Mouse (Mus musculus): Measurements from ENCODE around the gene Cnot9.
"Not testable (repeated sequence)": the region's sequence is repeated elsewhere in the genome, so short reads cannot be mapped to it uniquely, and the experiment has no call there.

Gene Cnot9

GRCm38 (mm10) chr1:74505721-74506464 is at the start of gene Cnot9:
Cnot9 (plus strand) TSS chr1:74506058.
- peak; percentile 99 for DNase-seq (ENCODE audit: low read depth, low spot score)

DNA sequence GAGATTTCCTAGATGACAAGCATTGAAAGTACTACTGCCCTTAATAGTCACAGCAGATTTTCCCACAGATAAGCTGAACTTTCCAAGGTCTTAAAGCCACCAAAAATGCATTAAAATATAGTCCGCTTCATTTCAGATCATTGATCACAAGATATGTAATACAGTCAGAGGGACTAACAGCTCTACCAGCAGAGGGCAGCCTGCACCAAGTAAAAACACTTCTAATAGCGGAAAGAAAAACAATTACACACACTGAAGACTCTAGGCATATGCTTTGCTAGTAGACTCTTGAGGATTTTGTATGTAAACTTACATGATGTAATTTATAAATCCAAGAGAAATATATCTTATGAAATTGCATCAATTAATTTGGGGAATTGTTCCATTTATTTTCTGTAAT is 45.6 kb upstream of the Cnot9 start:
- peak; percentile 72 for DNase-seq (ENCODE audit: low read depth, low spot score)

DNA sequence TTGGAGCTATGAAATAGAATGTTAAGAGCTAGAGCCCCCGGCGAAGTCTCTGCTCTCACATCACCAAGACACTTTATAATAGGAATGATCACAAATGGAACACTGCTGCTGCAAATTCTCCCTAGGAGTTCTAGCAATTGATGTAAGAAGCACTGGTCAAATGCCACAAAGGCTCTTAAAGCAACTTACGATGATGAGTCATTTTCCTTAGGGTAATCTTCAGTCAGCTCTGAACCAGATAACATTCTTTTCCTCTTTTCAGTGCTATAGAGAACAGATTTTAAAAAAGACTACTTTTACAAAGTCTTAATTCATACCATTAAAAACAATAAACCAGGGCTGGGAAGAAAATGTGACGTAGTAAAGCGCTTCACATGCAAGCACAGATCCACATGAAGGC is 20.1 kb upstream of the Cnot9 start:
- DNase-seq (ENCODE audit: low read depth, low spot score): no peak

- DNase-seq (ENCODE audit: low read depth, low spot score): no peak
Measured at GRCm38 (mm10) chr1:74501106-74501505, 4.8 kb upstream of the Cnot9 start.

DNA sequence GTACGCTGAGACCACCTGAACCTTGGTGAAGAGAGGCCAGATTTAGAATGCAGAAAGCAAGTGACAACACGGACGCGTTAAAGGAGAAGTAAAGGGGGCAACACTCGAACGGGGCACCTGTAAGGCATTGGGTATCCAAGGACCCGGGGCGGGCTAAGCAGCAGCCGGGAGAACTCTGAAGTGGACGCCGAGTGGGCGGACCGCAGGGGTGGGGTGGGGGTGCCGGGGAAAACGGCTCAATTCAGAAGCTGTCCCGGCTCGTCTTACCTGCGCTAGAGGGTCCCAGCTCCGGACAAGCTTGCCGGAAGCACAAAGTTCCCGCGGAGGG is 501 bp upstream of the Cnot9 start:
- no peak for DNase-seq (ENCODE audit: low read depth, low spot score)

GRCm38 (mm10) chr1:74506471-74506881 is 618 bp downstream of the Cnot9 start:
- DNase-seq (ENCODE audit: low read depth, low spot score): no peak

GRCm38 (mm10) chr1:74507780-74508179 is 1.9 kb downstream of the Cnot9 start:
- DNase-seq (ENCODE audit: low read depth, low spot score): no peak

- no peak for DNase-seq (ENCODE audit: low read depth, low spot score)
Measured at GRCm38 (mm10) chr1:74511306-74511705, 5.4 kb downstream of the Cnot9 start.

DNA sequence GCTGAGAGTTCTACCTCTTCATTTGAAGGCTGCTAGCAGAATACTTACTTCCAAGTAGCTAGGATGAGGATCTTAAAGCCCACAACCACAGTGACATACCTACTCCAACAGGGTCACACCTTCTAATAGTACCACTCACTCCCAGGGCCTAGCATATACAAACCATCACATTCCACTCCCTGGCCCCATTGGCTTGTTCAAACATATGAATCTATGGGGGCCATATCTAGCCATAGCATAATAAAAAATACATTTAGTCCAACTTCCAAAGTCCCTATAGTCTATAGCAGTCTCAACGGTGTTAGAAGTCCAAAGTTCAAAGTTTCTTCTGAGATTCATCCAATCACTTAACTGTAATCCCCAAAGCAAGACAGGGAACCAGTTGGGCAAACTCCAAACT is 7.1 kb downstream of the Cnot9 start:
- not testable (repeated sequence) for DNase-seq (ENCODE audit: low read depth, low spot score)

- no peak for DNase-seq (ENCODE audit: low read depth, low spot score)
Measured at GRCm38 (mm10) chr1:74519875-74520274, 14.0 kb downstream of the Cnot9 start.

- no peak for DNase-seq (ENCODE audit: low read depth, low spot score)
Measured at GRCm38 (mm10) chr1:74524746-74525145, 18.9 kb downstream of the Cnot9 start.

- no peak for DNase-seq (ENCODE audit: low read depth, low spot score)
Measured at GRCm38 (mm10) chr1:74528589-74528988, 22.7 kb downstream of the Cnot9 start.

- no peak for DNase-seq (ENCODE audit: low read depth, low spot score)
Measured at GRCm38 (mm10) chr1:74538650-74539049, 32.8 kb downstream of the Cnot9 start.

- DNase-seq (ENCODE audit: low read depth, low spot score): no peak
Measured at GRCm38 (mm10) chr1:74542451-74542961, 36.6 kb downstream of the Cnot9 start, which contains the start of gene Plcd4. Plcd4 (plus strand) TSS chr1:74542888.

DNA sequence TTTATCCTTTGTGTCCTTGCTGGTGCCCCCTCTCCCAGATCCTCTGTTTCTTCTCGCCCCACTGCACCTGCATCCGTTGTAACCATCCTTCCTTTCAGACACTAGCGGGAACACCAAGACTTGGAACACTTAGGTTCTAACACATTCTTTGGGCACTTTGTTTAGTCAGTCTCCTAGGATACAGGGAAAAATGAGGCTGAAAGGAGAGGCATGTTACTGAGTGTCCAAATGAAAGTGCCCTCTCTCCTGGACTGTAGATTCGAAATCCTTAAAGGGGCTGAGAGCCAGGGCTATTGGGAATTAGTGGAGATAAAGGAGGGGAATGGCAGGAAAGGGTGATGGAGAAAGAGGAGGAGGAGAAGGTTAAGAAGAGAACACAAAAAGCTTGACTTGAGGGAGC is 38.3 kb downstream of the Cnot9 start, which contains the start of gene Usp37:
Gene Usp37 (minus strand): TSS at position 101 of the 400 bp plus-strand sequence.
- DNase-seq (ENCODE audit: low read depth, low spot score): no peak

DNA sequence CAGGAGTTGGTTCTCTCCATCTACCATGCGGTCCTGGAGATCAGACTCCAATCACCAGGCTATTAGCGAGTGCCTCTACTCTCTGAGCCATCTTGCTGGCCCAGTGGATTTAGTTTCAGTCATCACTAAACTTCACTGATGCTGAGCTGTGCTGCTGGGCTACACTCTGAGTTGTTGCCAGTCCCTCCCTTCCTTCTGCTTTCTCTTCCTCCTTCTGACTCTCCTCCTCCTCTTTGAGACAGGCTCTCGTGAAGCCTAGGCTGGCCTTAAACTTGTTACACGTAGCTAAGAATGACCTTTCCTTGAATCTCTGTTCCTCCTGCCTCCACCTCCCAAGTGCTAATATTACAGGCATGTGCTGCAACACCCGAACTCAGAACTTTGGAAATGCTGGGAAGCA is 53.2 kb downstream of the Cnot9 start:
- DNase-seq (ENCODE audit: low read depth, low spot score): no peak

- DNase-seq (ENCODE audit: low read depth, low spot score): no peak
Measured at GRCm38 (mm10) chr1:74565834-74566233, 60.0 kb downstream of the Cnot9 start.

DNA sequence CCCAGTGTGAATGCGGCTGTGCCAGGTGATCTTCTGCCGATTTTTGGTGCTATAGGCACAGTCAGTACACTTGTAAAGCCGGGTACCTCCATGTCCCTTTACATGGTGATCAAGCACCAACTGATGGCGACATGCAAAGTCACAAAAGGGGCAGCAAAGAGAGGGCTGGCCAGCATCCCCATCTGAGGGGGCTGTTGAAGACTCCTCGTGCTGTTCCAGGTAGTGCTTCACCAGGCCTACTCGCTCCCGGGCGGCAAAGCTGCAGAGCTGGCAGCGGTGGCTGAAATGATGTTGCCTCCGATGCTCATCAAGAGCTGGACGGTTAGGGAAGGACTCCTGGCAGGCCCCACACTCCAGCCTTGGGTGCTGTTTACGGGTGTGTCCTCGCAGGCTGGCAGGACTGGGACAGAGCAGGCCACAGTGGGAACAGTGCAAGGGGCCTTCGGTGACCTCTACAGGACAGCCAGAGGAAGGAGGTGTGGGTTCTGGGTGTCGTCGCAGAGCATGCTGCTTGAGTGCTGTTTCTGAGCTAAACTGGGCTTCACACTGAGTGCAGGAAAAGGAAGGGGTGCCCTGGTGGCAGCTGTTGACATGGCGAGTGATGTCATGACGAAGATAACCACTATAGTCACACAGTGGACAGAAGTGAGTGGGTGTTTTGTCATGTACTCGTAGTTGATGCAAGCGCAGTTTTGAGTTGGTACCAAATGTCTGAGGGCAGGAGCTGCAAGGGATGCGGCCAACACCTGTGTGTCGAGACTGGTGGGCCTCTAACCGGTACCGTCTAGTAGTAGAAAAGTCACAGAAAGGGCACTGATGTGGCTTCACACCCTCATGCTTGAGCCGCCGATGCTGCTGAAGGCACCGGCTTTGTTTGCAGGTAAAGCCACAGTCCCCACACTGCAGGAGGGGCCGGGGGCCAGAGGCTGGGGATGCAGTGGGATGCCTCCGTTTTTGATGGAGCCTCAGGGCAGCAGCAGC is 64.2 kb downstream of the Cnot9 start:
- no peak for DNase-seq (ENCODE audit: low read depth, low spot score)

Data from CD4-positive, CD25-positive, alpha-beta regulatory T cell, adult 2 months (primary cell).